Comparison of ENCODE assay signal across 14 mouse cellular contexts in the genomic region with DNA sequence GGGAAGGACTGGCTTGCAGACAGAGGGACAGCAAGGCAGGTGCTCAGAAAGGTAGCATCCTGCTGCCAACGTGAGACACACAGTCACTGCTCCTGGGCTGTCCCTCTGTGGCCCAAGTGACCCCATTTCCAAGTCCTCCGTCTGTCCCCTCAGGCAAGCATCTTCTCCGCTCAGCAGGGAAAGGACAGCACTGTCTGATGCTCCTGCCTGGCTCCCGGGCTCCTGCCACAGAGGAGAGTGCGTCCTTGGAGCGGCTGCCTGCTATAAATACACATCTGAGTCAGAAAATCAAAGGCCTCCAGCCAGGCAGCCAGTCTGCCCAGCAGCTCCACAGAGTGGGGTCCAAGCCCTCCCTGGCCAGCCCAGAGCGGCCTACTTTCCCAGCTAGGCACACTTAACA. TPM values are rescaled to one million over a fixed set of nuclear protein-coding genes. Genes with fewer than 3 reads are reported as not detected.
DNase-seq lines count a peak whose midpoint lies in the region; ATAC-seq and TF ChIP-seq lines count a peak whose summit lies in the region.
"Had no signal": no experiment of that assay in that cellular context is flagged by ENCODE, and none has a peak within 500 bp of the region (broad histone marks: within the 10 kb centered on the region; RNA-seq: fewer than 3 reads in every experiment).

No protein-coding gene starts in this region.

- WGBS in heart, embryonic 16.5 days = 36% methylated on average over 7 of the region's 7 CpGs
- 70% methylated on average over 7 of the region's 7 CpGs for WGBS in midbrain, postnatal 0 days

- no peak for TF ChIP-seq CTCF in midbrain, postnatal 0 days (IDR thresholded peaks at IDR 0.05)

- peaks cover 27% of the 10 kb centered on the region for H3K4me1 ChIP-seq in heart, embryonic 16.5 days (ENCODE audit: control insufficient read depth, insufficient read depth, low read length)
- H3K4me1 ChIP-seq in midbrain, postnatal 0 days (ENCODE audit: insufficient read depth, low read length) = no peaks in the 10 kb centered on the region
- H3K4me1 ChIP-seq: limb, embryonic 12.5 days; neural tube, embryonic 12.5 days had no signal

- H3K27ac ChIP-seq in heart, embryonic 16.5 days (ENCODE audit: low read length) = peak overlapping the region; percentile 98
- no peak overlapping the region for H3K27ac ChIP-seq in midbrain, postnatal 0 days (ENCODE audit: low read depth, low read length)
- H3K27ac ChIP-seq: embryonic facial prominence, embryonic 13.5 days; limb, embryonic 12.5 days; macrophage; neural tube, embryonic 12.5 days had no signal

- H3K4me3 ChIP-seq in heart, embryonic 16.5 days (ENCODE audit: low read length) = no peak overlapping the region
- no peak overlapping the region for H3K4me3 ChIP-seq in midbrain, postnatal 0 days (ENCODE audit: low read depth, low read length)
- H3K4me3 ChIP-seq: embryonic facial prominence, embryonic 13.5 days; limb, embryonic 12.5 days; neural tube, embryonic 12.5 days had no signal

- peak; percentile 92 for ATAC-seq in heart, embryonic 16.5 days (replicated peaks; ENCODE audit: extremely low read depth, insufficient read depth, low FRiP score)
- no peak for ATAC-seq in midbrain, postnatal 0 days (ENCODE audit: low FRiP score)
- ATAC-seq: hindbrain, embryonic 16.5 days had no signal

- H3K36me3 ChIP-seq in heart, embryonic 16.5 days (ENCODE audit: control insufficient read depth, insufficient read depth) = no peaks in the 10 kb centered on the region
- H3K36me3 ChIP-seq in midbrain, postnatal 0 days (ENCODE audit: insufficient read depth, low read length) = no peaks in the 10 kb centered on the region
- H3K36me3 ChIP-seq: embryonic facial prominence, embryonic 13.5 days; limb, embryonic 12.5 days; neural tube, embryonic 12.5 days had no signal

- H3K9me3 ChIP-seq in heart, embryonic 16.5 days (replicated peaks; ENCODE audit: control insufficient read depth, low read length) = 0 out of 2 replicates have a peak, but pooled peaks cover 2% of the 10 kb centered on the region
- H3K9me3 ChIP-seq in midbrain, postnatal 0 days (ENCODE audit: low read length) = no peaks in the 10 kb centered on the region
- H3K9me3 ChIP-seq: embryonic facial prominence, embryonic 13.5 days; limb, embryonic 12.5 days; neural tube, embryonic 12.5 days had no signal

- no peaks in the 10 kb centered on the region for H3K27me3 ChIP-seq in heart, embryonic 16.5 days (ENCODE audit: control insufficient read depth, insufficient read depth, low read length)
- no peaks in the 10 kb centered on the region for H3K27me3 ChIP-seq in midbrain, postnatal 0 days (ENCODE audit: insufficient read depth, low read length)
- H3K27me3 ChIP-seq: embryonic facial prominence, embryonic 13.5 days; neural tube, embryonic 12.5 days had no signal

- no peak overlapping the region for H3K4me2 ChIP-seq in heart, embryonic 16.5 days (ENCODE audit: low read depth, low read length)
- no peak overlapping the region for H3K4me2 ChIP-seq in midbrain, postnatal 0 days (ENCODE audit: low read depth, low read length, poor library complexity, severe bottlenecking)
- H3K4me2 ChIP-seq: embryonic facial prominence, embryonic 13.5 days; limb, embryonic 12.5 days; neural tube, embryonic 12.5 days had no signal

- DNase-seq in gastrocnemius, adult 18-20 months (ENCODE audit: low spot score) = peak; percentile 64
- no peak for DNase-seq in gastrocnemius, postnatal 10 days
- peak; percentile 72 for DNase-seq in adrenal gland, adult 8-10 months
- peak; percentile 70 to 81 for DNase-seq in cerebellum, postnatal 14 days
- DNase-seq in yolk sac, embryonic 10.5 days (ENCODE audit: low spot score) = no peak
- DNase-seq in kidney, adult 8-10 months = no peak
- no peak for DNase-seq in midbrain, postnatal 0 days (ENCODE audit: low spot score)
- DNase-seq: kidney, postnatal 4 days had no signal

- H3K9ac ChIP-seq in heart, embryonic 16.5 days (ENCODE audit: low read length) = peak overlapping the region; percentile 73
- H3K9ac ChIP-seq in midbrain, postnatal 0 days (replicated peaks; ENCODE audit: low read length, poor library complexity, severe bottlenecking) = no peak overlapping the region
- H3K9ac ChIP-seq: embryonic facial prominence, embryonic 13.5 days; limb, embryonic 12.5 days; neural tube, embryonic 12.5 days had no signal

RNA-seq across cellular contexts. Expression of a gene that starts 38.4 kb away (rescaled TPM):
- total RNA-seq in gastrocnemius, adult 18-20 months (2021) = 1 to 10 TPM; 5.5 to 5.8 TPM
- 1 to 10 TPM; 7.5 to 9.2 TPM for total RNA-seq in gastrocnemius, postnatal 10 days (2021)
- 10 to 100 TPM; 17.2 to 74.1 (median 37.1) TPM for total RNA-seq in adrenal gland, adult 8-10 months (2022)
- polyA plus RNA-seq in heart, embryonic 16.5 days (2015; fragmentation: Nextera tagmentation; extraction: Ambion mirVana) = 11.7 and 15.3 TPM in 2 replicates
- total RNA-seq in midbrain, postnatal 0 days (2014; rRNA removed) = 50.4 and 53.8 TPM in 2 replicates
- 15.3 and 16.1 TPM in 2 replicates for polyA plus RNA-seq in midbrain, postnatal 0 days (2015; fragmentation: Nextera tagmentation; extraction: Ambion mirVana)

RNA-seq across cellular contexts. Expression of a gene that starts 59.1 kb away (rescaled TPM):
- total RNA-seq in gastrocnemius, adult 18-20 months (2021) = 1 to 10 TPM; 6.9 to 8.7 TPM
- 10 to 100 TPM in 1 of 2 experiments, 1 to 10 TPM in 1; 9.9 to 10.4 TPM for total RNA-seq in gastrocnemius, postnatal 10 days (2021)
- 10 to 100 TPM; 20.4 to 28.8 (median 24.8) TPM for total RNA-seq in adrenal gland, adult 8-10 months (2022)
- polyA plus RNA-seq in heart, embryonic 16.5 days (2015; fragmentation: Nextera tagmentation; extraction: Ambion mirVana) = 23.2 and 24.5 TPM in 2 replicates
- 47.1 and 49.2 TPM in 2 replicates for total RNA-seq in midbrain, postnatal 0 days (2014; rRNA removed)
- 32.7 and 34.9 TPM in 2 replicates for polyA plus RNA-seq in midbrain, postnatal 0 days (2015; fragmentation: Nextera tagmentation; extraction: Ambion mirVana)

Comparison
In these comparisons a context has a peak if more than half of its experiments do, and no peak if none do; other contexts are left out.
1. DNase-seq: peak in gastrocnemius, adult 18-20 months (single experiment), adrenal gland, adult 8-10 months (single experiment) and cerebellum, postnatal 14 days (2 of 2); none in gastrocnemius, postnatal 10 days (single experiment), yolk sac, embryonic 10.5 days (single experiment), kidney, adult 8-10 months (0 of 2) and midbrain, postnatal 0 days (single experiment).